Comparison of ENCODE assay signal across 9 mouse cellular contexts in the genomic region with DNA sequence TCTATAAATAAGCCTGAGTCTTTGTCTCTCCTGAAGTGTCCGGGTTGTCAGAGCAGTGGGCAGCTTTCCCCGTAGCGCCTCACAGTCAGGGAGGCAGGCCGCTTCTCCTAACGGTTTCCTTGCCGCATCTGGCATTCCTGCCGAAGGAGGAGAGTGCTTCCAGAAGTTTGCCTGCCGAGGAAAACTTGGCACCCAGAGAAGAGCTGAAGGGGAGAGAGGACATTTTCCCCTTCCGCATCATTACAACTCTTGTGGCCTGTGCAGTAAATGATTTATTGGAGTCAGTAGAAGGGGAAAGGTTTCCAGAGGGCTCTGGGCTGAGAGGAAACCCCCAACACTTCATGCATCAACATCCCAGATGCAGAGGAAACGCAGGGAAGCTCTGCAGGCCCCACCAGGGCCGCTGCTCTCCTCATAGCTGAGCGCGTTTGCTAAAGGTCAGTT. TPM values are rescaled to one million over a fixed set of nuclear protein-coding genes. Genes with fewer than 3 reads are reported as not detected.
A peak's percentile ranks its signal among the peaks of the same experiment; 100 is the strongest.
DNase-seq lines count a peak whose midpoint lies in the region; ATAC-seq and TF ChIP-seq lines count a peak whose summit lies in the region.
"Had no signal": no experiment of that assay in that cellular context is flagged by ENCODE, and none has a peak within 500 bp of the region (broad histone marks: within the 10 kb centered on the region; RNA-seq: fewer than 3 reads in every experiment).

No protein-coding gene starts in this region.

- H3K9ac ChIP-seq in lung, embryonic 16.5 days (ENCODE audit: low read length), result peak overlapping the region; percentile 37
- H3K9ac ChIP-seq in forebrain, postnatal 0 days, result no peak overlapping the region
- no peak overlapping the region for H3K9ac ChIP-seq in kidney, embryonic 14.5 days (ENCODE audit: low read depth, low read length)
- no peak overlapping the region for H3K9ac ChIP-seq in stomach, embryonic 15.5 days

- ATAC-seq in lung, embryonic 16.5 days (ENCODE audit: low read depth), result peak; percentile 86
- no peak for ATAC-seq in forebrain, postnatal 0 days
- peak; percentile 73 for ATAC-seq in kidney, embryonic 14.5 days (ENCODE audit: low FRiP score, low TSS enrichment)
- peak; percentile 39; the same call in 1 of the 2 replicates for ATAC-seq in stomach, embryonic 15.5 days (ENCODE audit: insufficient read depth, low FRiP score, low read depth)

- H3K36me3 ChIP-seq in lung, embryonic 16.5 days (ENCODE audit: control insufficient read depth, insufficient read depth, low read length), result no peaks in the 10 kb centered on the region
- H3K36me3 ChIP-seq in forebrain, postnatal 0 days (ENCODE audit: insufficient read depth), result no peaks in the 10 kb centered on the region
- no peaks in the 10 kb centered on the region for H3K36me3 ChIP-seq in kidney, embryonic 14.5 days (ENCODE audit: control insufficient read depth, insufficient read depth, low read length)
- no peaks in the 10 kb centered on the region for H3K36me3 ChIP-seq in stomach, embryonic 15.5 days

- no peak overlapping the region for H3K4me3 ChIP-seq in lung, embryonic 16.5 days (ENCODE audit: low read length)
- no peak overlapping the region for H3K4me3 ChIP-seq in forebrain, postnatal 0 days (ENCODE audit: low read depth, low read length)
- H3K4me3 ChIP-seq in kidney, embryonic 14.5 days (ENCODE audit: low read length), result no peak overlapping the region
- no peak overlapping the region for H3K4me3 ChIP-seq in stomach, embryonic 15.5 days (replicated peaks)
- H3K4me3 ChIP-seq: erythroblast, embryonic 14.5 days had no signal

- H3K4me2 ChIP-seq in lung, embryonic 16.5 days (ENCODE audit: low read depth, low read length), result peak overlapping the region; percentile 25
- H3K4me2 ChIP-seq in forebrain, postnatal 0 days (ENCODE audit: low read depth), result no peak overlapping the region
- peak overlapping the region; percentile 11; the same call in 1 of the 2 replicates for H3K4me2 ChIP-seq in kidney, embryonic 14.5 days (replicated peaks; ENCODE audit: low read depth, low read length)
- 0 out of 2 replicates have a peak overlapping the region, but pooled peaks have one; percentile 16 for H3K4me2 ChIP-seq in stomach, embryonic 15.5 days

- no peaks in the 10 kb centered on the region for H3K9me3 ChIP-seq in lung, embryonic 16.5 days (ENCODE audit: control insufficient read depth, low read length)
- no peaks in the 10 kb centered on the region for H3K9me3 ChIP-seq in forebrain, postnatal 0 days (ENCODE audit: low read length)
- no peaks in the 10 kb centered on the region for H3K9me3 ChIP-seq in kidney, embryonic 14.5 days (ENCODE audit: control insufficient read depth, low read length)
- H3K9me3 ChIP-seq in stomach, embryonic 15.5 days, result no peaks in the 10 kb centered on the region

- TF ChIP-seq CTCF in forebrain, postnatal 0 days (IDR thresholded peaks at IDR 0.05; ENCODE audit: low read depth), result no peak

- H3K27ac ChIP-seq in lung, embryonic 16.5 days (ENCODE audit: low read length), result peak overlapping the region; percentile 84
- H3K27ac ChIP-seq in forebrain, postnatal 0 days (ENCODE audit: low read depth, low read length), result peak overlapping the region; percentile 85
- H3K27ac ChIP-seq in kidney, embryonic 14.5 days (ENCODE audit: low read depth, low read length), result peak overlapping the region; percentile 79
- H3K27ac ChIP-seq in stomach, embryonic 15.5 days, result peak overlapping the region; percentile 64

- no peak for DNase-seq in lung, postnatal 36 days
- DNase-seq in forebrain, postnatal 0 days, result no peak
- no peak for DNase-seq in layer of hippocampus, adult 8-10 months (ENCODE audit: low spot score in 2 of 2)
- no peak for DNase-seq in frontal cortex, adult 2 months (ENCODE audit: extremely low spot score in 1 of 2, low spot score in 1 of 2)
- no peak for DNase-seq in adrenal gland, postnatal 4 days (ENCODE audit: low spot score in 2 of 2)

- peaks cover 49% of the 10 kb centered on the region for H3K4me1 ChIP-seq in lung, embryonic 16.5 days (replicated peaks; ENCODE audit: control insufficient read depth, insufficient read depth, low read length)
- H3K4me1 ChIP-seq in forebrain, postnatal 0 days (ENCODE audit: insufficient read depth), result peaks cover 27% of the 10 kb centered on the region
- peaks cover 52% of the 10 kb centered on the region for H3K4me1 ChIP-seq in kidney, embryonic 14.5 days (ENCODE audit: control insufficient read depth, insufficient read depth, low read length)
- H3K4me1 ChIP-seq in stomach, embryonic 15.5 days, result peaks cover 33% of the 10 kb centered on the region; the same call in 1 of the 2 replicates

- H3K27me3 ChIP-seq in lung, embryonic 16.5 days (ENCODE audit: control insufficient read depth, insufficient read depth, low read depth, low read length), result no peaks in the 10 kb centered on the region
- H3K27me3 ChIP-seq in forebrain, postnatal 0 days (ENCODE audit: insufficient read depth, low read length), result no peaks in the 10 kb centered on the region
- H3K27me3 ChIP-seq in kidney, embryonic 14.5 days (ENCODE audit: control insufficient read depth, insufficient read depth, low read length), result no peaks in the 10 kb centered on the region
- H3K27me3 ChIP-seq in stomach, embryonic 15.5 days (replicated peaks), result no peaks in the 10 kb centered on the region

- WGBS in lung, embryonic 16.5 days, result 30% methylated on average over 13 of the region's 13 CpGs
- 41% methylated on average over 13 of the region's 13 CpGs for WGBS in forebrain, postnatal 0 days
- WGBS in kidney, embryonic 14.5 days, result 12% methylated on average over 13 of the region's 13 CpGs
- 31% methylated on average over 13 of the region's 13 CpGs for WGBS in stomach, embryonic 15.5 days

RNA-seq across cellular contexts. Expression of gene Itpr1, which starts 22.8 kb away (rescaled TPM):
- 12.4 and 13.0 TPM in 2 replicates for polyA plus RNA-seq in lung, embryonic 16.5 days (2015; fragmentation: Nextera tagmentation; extraction: Ambion mirVana)
- 39.6 and 46.7 TPM in 2 replicates for total RNA-seq in forebrain, postnatal 0 days (2014; rRNA removed)
- polyA plus RNA-seq in forebrain, postnatal 0 days (2015; fragmentation: Nextera tagmentation; extraction: Ambion mirVana), result 4.0 and 5.5 TPM in 2 replicates
- polyA plus RNA-seq in kidney, embryonic 14.5 days (2014; fragmentation: Nextera tagmentation; extraction: Ambion mirVana), result 13.8 and 22.4 TPM in 2 replicates
- polyA plus RNA-seq in stomach, embryonic 15.5 days (2015; fragmentation: Nextera tagmentation; extraction: Ambion mirVana), result 9.4 and 13.1 TPM in 2 replicates
- total RNA-seq in layer of hippocampus, adult 8-10 months (2022), result 100 to 1,000 TPM; 277 to 326 (median 299) TPM
- polyA plus RNA-seq in frontal cortex, adult 2 months (2012; rRNA removed), result 113 and 128 TPM in 2 replicates
- total RNA-seq in adrenal gland, postnatal 4 days (2021), result 100 to 1,000 TPM; 106 to 129 TPM

RNA-seq across cellular contexts. Expression of gene Sumf1, which starts 50.3 kb away (rescaled TPM):
- 26.0 and 26.7 TPM in 2 replicates for polyA plus RNA-seq in lung, embryonic 16.5 days (2015; fragmentation: Nextera tagmentation; extraction: Ambion mirVana)
- total RNA-seq in forebrain, postnatal 0 days (2014; rRNA removed), result 15.7 and 18.3 TPM in 2 replicates
- 7.7 and 11.6 TPM in 2 replicates for polyA plus RNA-seq in forebrain, postnatal 0 days (2015; fragmentation: Nextera tagmentation; extraction: Ambion mirVana)
- 16.6 and 26.8 TPM in 2 replicates for polyA plus RNA-seq in kidney, embryonic 14.5 days (2014; fragmentation: Nextera tagmentation; extraction: Ambion mirVana)
- 23.1 and 26.1 TPM in 2 replicates for polyA plus RNA-seq in stomach, embryonic 15.5 days (2015; fragmentation: Nextera tagmentation; extraction: Ambion mirVana)
- 10 to 100 TPM; 19.2 to 29.2 (median 22.3) TPM for total RNA-seq in layer of hippocampus, adult 8-10 months (2022)
- polyA plus RNA-seq in frontal cortex, adult 2 months (2012; rRNA removed), result 15.9 and 18.7 TPM in 2 replicates
- 10 to 100 TPM; 34.7 to 39.2 TPM for total RNA-seq in adrenal gland, postnatal 4 days (2021)
